Mouse (Mus musculus) liver, embryonic 11.5 days (tissue): ENCODE results near the gene Prame. TPM values are rescaled to one million over a fixed set of nuclear protein-coding genes. Genes with fewer than 3 reads are reported as not detected.
"Not testable (repeated sequence)": the region's sequence is repeated elsewhere in the genome, so short reads cannot be mapped to it uniquely, and the experiment has no call there.

Experiments used
- ATAC-seq: fragments of 200-750 bp; cut with Nextera tagmentation; replicated peaks from 2 replicates; pipeline ENCODE4 v1.8.0; 2017; ENCODE audit warnings: moderate number of reproducible peaks, mild to moderate bottlenecking, moderate TSS enrichment, moderate library complexity; ENCODE audit not compliant: low FRiP score
- DNase-seq: peaks from one replicate; pipeline ENCODE4 v3.0.0-alpha.2; 2017; ENCODE audit warnings: low spot score
- H3K27ac ChIP-seq: fragments of 300-500 bp; sonication (generic); 2 replicates; pipeline ENCODE4 v1.5.1; 2014; ENCODE audit warnings: mild to moderate bottlenecking, low read depth, low read length, control low read depth
- H3K27me3 ChIP-seq: fragments of 300-500 bp; sonication (generic); replicated peaks from 2 replicates; pipeline ENCODE4 v1.6.1; 2014; ENCODE audit warnings: low read length, mixed read lengths; ENCODE audit not compliant: control insufficient read depth, insufficient read depth
- H3K36me3 ChIP-seq: fragments of 300-500 bp; sonication (generic); 2 replicates; pipeline ENCODE4 v1.6.1; 2014; ENCODE audit warnings: mild to moderate bottlenecking, low read length, moderate library complexity, mixed read lengths; ENCODE audit not compliant: control insufficient read depth, insufficient read depth
- H3K4me1 ChIP-seq: fragments of 300-500 bp; sonication (generic); replicated peaks from 2 replicates; pipeline ENCODE4 v1.6.1; 2014; ENCODE audit warnings: low read length, mixed read lengths; ENCODE audit not compliant: control insufficient read depth, insufficient read depth
- H3K4me2 ChIP-seq: fragments of 300-500 bp; sonication (generic); 2 replicates; pipeline ENCODE4 v1.6.1; 2014; ENCODE audit warnings: mild to moderate bottlenecking, control low read depth, moderate library complexity
- H3K4me3 ChIP-seq: fragments of 300-500 bp; sonication (generic); 2 replicates; pipeline ENCODE4 v1.5.1; 2014; ENCODE audit warnings: low read depth, low read length, control low read depth
- H3K9ac ChIP-seq: fragments of 300-500 bp; sonication (generic); 2 replicates; pipeline ENCODE4 v1.6.1; 2014; ENCODE audit warnings: low read depth, low read length, control low read depth
- H3K9me3 ChIP-seq: fragments of 300-500 bp; sonication (generic); 2 replicates; pipeline ENCODE4 v1.6.1; 2016; ENCODE audit warnings: low read length, inconsistent platforms, mixed read lengths; ENCODE audit not compliant: control insufficient read depth
- WGBS: fragments of 180-500 bp; shearing (Covaris S2); extraction: QIAGEN DNeasy Blood & Tissue Kit; methylation state at CpG from one replicate; pipeline ENCODE4 v1.1.7; 2014; 5-methylcytosine and 5-hydroxymethylcytosine counted together
- polyA plus RNA-seq: library from polyadenylated mRNA; unstranded; fragments of >200 nt; fragmentation: Nextera tagmentation; extraction: Ambion mirVana; gene quantifications from 2 replicates; pipeline ENCODE4 v1.2.1, GENCODE M21; 2014

Prame gene
- not detected in 2 replicates for polyA plus RNA-seq

DNA sequence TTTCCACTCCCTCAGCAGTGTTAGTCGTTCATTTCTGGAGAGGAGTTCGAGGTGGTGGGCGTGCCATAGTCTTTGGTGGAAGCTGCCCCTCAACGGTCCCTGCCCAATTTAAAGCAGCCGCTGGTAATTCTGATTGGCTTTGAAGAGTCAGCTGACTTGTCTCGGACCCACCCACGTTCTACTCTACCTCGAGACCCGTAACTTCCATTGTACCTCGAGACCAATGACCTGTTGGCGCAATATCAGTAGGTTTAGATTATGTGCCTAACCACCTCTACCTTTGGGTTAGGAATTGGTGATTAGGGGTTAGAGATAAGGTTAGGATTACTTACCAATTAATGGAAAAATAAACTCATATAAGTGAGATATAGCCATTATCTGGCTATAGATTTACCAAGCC, at the start of gene Prame:
Gene Prame (minus strand): TSS at position 101 of the 400 bp plus-strand sequence.
- 83% methylated on average over 11 of the region's 11 CpGs for WGBS

DNA sequence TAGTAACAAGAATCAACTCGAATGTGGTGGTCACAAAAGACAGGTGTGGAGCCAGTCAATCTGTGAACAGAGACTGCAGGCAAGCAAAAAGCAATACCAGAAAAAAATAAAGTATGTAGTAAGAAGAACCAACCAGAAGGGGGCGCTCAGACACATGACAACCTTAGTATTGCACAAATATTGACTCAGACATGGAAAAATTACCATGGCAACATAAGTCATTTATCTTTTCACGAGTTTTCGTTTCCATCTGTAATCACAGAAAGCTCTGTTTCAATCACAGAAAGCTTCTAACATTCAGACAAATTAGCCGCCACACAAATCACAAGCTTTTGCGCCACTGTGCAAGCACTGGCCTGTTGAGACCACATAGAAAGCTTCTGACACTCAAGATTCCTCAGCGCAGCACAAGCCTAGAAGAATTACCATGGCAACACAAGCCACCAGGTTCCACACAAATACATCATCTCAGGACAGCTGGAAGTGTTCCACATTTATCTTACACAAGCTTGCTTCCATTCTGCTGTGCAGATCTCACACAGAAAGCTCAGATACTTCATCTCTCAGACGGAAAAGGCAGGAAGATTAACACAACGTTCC, 24.8 kb upstream of the Prame start:
- 44% methylated on average over 9 of the region's 9 CpGs for WGBS
- no peak for ATAC-seq
- no peak for DNase-seq

More for the DNA sequence above, at the start of gene Prame:
- Histone ChIP-seq H3K4me2 (no peak within 1 kb of the TSS), H3K4me1 (no peaks in the 10 kb centered on the region), H3K4me3 (no peak within 1 kb of the TSS), H3K27ac (no peak within 1 kb of the TSS), H3K9me3 (no peaks in the 10 kb centered on the region), H3K9ac (no peak within 1 kb of the TSS), H3K27me3 (no peaks in the 10 kb centered on the region), H3K36me3 (no peaks in the 10 kb centered on the region)
- DNase-seq (no peak), ATAC-seq (no peak)

DNA sequence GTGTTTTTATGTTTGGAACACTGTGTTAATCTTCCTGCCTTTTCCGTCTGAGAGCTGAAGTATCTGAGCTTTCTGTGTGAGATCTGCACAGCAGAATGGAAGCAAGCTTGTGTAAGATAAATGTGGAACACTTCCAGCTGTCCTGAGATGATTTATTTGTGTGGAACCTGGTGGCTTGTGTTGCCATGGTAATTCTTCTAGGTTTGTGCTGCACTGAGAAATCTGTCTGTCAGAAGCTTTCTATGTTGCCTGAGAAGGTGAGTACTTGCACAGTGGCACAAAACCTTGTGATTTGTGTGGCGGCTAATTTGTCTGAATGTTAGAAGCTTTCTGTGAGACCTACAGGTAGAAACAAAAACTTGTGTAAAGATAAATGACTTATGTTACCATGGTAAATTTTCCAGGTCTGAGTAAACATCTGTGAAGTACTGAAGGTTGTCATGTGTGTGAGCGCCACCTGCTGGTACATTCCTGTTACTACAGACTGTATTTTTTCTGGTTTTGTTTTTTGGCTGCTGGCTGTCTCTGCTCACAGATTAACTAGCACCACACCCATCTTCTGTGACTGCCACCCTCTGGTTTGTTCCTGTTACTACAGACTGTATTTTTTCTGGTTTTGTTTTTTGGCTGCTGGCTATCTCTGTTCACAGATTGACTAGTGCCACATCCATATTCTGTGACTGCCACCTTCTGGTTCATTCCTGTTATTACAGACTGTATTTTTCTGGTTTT, 26.0 kb downstream of the Prame start:
- H3K36me3 ChIP-seq, H3K4me2 ChIP-seq, DNase-seq, H3K4me1 ChIP-seq, H3K9me3 ChIP-seq, H3K4me3 ChIP-seq, H3K27me3 ChIP-seq, H3K27ac ChIP-seq, H3K9ac ChIP-seq: not testable (repeated sequence)
- 61% methylated on average over 3 of the region's 3 CpGs for WGBS
- ATAC-seq, result 0 out of 2 replicates have a peak, but pooled peaks have one; percentile 15

More for the DNA sequence above, 24.8 kb upstream of the Prame start:
- H3K4me3 ChIP-seq, result no peak overlapping the region
- no peaks in the 10 kb centered on the region for H3K4me1 ChIP-seq
- no peaks in the 10 kb centered on the region for H3K9me3 ChIP-seq
- H3K36me3 ChIP-seq, result no peaks in the 10 kb centered on the region
- no peak overlapping the region for H3K27ac ChIP-seq
- no peaks in the 10 kb centered on the region for H3K27me3 ChIP-seq
- no peak overlapping the region for H3K4me2 ChIP-seq
- H3K9ac ChIP-seq, result no peak overlapping the region

DNA sequence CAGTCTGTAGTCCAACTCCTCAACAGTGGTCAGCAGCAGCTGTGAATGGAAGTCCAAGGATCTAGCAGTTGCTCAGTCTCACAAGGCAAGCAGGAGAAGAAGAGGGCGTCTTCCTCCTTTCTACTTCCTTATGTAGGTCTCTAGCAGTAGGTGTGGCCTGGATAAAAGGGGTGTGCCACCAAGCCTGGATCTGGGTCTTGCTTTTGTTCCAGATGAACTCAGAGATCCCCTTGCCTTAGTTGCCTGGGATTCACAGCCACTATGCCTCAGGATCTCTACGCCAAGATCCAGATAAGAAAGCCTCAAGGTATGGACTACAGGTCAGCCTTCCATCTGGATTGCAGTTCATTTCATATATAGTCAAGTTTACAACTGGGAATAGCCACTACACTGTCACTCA, 28.8 kb downstream of the Prame start, which contains the start of gene Nxf7:
Gene Nxf7 (minus strand): TSS at position 101 of the 400 bp plus-strand sequence.
- H3K9ac ChIP-seq, result no peak within 1 kb of the TSS
- no peak for ATAC-seq
- H3K27ac ChIP-seq, result no peak within 1 kb of the TSS
- 60% methylated on average over 2 of the region's 2 CpGs for WGBS
- no peaks in the 10 kb centered on the region for H3K27me3 ChIP-seq
- H3K4me2 ChIP-seq, result no peak within 1 kb of the TSS
- H3K36me3 ChIP-seq, result no peaks in the 10 kb centered on the region
- H3K9me3 ChIP-seq, result peaks cover 3% of the 10 kb centered on the region; the same call in 1 of the 2 replicates
- no peak for DNase-seq
- H3K4me1 ChIP-seq, result no peaks in the 10 kb centered on the region
- no peak within 1 kb of the TSS for H3K4me3 ChIP-seq

DNA sequence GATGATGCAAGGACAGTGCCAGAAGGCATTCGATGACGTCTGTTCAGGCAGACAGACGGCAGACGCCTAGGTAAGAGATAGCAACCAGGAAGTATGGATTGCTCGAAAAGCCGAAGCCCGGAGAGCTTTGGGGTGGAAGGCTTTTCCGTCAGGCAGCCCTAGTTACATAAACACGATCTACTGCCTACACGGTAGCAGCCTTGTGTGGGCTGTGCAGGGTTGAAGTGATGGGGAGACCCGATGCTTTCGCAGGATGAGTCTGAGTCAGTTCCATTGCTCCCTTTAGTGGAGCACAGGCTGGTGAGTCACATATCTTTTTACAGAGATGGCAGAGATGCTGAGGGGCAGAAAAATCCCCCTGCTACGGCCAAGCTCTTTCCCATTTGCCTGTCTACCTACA, 29.4 kb downstream of the Prame start:
- no peak for ATAC-seq
- no peak for DNase-seq

DNA sequence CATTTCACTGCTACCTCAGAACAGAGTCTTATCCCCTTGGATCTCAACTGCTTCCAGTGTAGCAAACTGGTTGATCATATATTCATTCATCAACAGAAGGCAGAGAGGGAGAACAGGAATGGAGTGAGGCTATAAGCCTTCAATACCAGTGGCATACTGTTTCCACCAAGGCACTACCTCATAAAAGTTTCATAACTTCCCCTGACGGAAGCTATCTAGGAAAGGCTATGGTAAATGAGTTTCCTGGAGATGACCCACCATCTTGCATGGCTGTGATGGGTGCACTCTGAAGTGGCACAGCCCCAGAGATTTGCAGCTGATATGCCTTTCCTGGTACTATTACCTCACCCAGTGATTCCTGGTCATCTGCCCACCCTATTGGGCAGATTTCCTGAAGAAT, 51.1 kb downstream of the Prame start:
- ATAC-seq (no peak), DNase-seq (no peak)
- Histone ChIP-seq H3K27me3 (no peaks in the 10 kb centered on the region), H3K27ac (no peak overlapping the region), H3K36me3 (no peaks in the 10 kb centered on the region), H3K4me1 (no peaks in the 10 kb centered on the region), H3K9me3 (no peaks in the 10 kb centered on the region), H3K9ac (no peak overlapping the region), H3K4me3 (no peak overlapping the region), H3K4me2 (no peak overlapping the region)
- WGBS, result 81% methylated on average over 1 of the region's 1 CpGs

More for the DNA sequence above, 29.4 kb downstream of the Prame start:
- Histone ChIP-seq H3K27ac (no peak overlapping the region), H3K4me1 (no peaks in the 10 kb centered on the region), H3K27me3 (no peaks in the 10 kb centered on the region), H3K36me3 (no peaks in the 10 kb centered on the region), H3K4me2 (no peak overlapping the region), H3K9me3 (peaks cover 3% of the 10 kb centered on the region; the same call in 1 of the 2 replicates), H3K9ac (no peak overlapping the region), H3K4me3 (no peak overlapping the region)
- 56% methylated on average over 13 of the region's 13 CpGs for WGBS

DNA sequence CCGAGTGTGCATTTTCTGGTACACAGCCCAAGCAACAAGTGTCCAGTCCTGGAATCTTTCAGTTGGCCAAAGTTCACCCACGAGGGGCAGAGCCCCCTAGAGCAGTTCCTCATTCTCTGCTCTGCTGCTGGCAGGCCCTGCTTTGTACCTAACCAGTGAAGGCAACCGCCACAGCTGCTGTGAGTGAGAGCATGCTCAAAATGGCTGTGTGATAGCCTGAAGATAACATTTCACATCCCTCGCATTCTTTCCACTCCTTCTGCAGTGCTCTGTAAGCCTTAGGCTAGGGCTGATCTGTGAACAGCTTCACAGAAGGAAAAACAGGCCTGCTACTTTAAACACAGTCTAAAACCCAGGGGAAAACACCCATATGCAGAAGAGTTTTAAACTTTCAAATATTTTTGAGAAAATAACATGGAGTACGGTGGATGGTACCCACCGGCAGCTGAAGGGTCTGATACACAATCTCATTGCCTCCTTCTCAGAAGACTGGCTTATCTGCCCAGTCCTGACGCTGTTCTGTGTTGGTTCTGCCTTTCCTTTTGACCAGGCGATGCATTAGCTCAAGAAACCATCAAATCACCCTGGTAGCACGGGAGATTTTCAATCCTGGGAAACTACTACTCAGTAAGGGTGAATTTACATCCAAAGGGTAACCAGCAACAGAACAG, 52.4 kb downstream of the Prame start:
- H3K9ac ChIP-seq, H3K36me3 ChIP-seq, H3K4me1 ChIP-seq, H3K27ac ChIP-seq, DNase-seq, H3K4me3 ChIP-seq, H3K9me3 ChIP-seq, H3K27me3 ChIP-seq: not testable (repeated sequence)
- 48% methylated on average over 9 of the region's 9 CpGs for WGBS
- peak overlapping the region; percentile 25; the same call in 1 of the 2 replicates for H3K4me2 ChIP-seq
- peak; percentile 78 for ATAC-seq

DNA sequence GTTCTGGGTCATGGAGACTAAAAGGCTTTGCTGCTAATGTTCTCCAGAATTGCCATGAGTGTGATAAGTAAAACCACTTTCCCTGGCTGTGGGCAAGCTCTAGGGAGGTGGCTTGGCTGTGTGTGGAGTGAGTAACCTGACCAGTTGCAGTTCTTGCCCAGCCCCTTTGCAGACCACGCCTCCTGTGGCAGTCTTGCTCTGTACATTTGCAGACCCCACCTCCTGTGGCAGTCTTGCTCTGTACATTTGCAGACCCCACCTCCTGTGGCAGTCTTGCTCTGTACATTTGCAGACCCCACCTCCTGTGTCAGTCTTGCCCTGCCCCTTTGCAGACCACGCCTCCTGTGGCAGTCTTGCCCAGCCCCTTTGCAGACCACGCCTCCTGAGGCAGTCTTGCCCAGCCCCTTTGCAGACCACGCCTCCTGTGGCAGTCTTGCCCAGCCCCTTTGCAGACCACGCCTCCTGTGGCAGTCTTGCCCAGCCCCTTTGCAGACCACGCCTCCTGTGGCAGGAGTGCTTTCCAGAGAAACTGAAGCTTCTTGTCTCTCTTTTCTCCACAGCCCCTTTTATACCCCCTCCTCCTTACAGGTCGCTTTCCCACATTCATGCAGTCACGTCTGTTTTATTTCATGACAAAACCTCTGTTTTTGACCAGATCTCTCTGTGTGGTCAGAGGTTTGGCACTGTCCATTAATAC, 53.1 kb downstream of the Prame start:
- not testable (repeated sequence) for DNase-seq, H3K27me3 ChIP-seq, H3K9ac ChIP-seq, H3K36me3 ChIP-seq, H3K4me1 ChIP-seq, H3K4me3 ChIP-seq, H3K27ac ChIP-seq, H3K9me3 ChIP-seq
- ATAC-seq, result peak; percentile 53
- peak overlapping the region; percentile 25; the same call in 1 of the 2 replicates for H3K4me2 ChIP-seq
- 9% methylated on average over 8 of the region's 8 CpGs for WGBS
